Mouse (Mus musculus) urinary bladder, postnatal 25 days (tissue): ENCODE measurements around the gene Palm2.

Experiments
- DNase-seq: peaks from one replicate; pipeline ENCODE4 v3.0.0; 2022; ENCODE audit warnings: low spot score

Gene Palm2

DNA sequence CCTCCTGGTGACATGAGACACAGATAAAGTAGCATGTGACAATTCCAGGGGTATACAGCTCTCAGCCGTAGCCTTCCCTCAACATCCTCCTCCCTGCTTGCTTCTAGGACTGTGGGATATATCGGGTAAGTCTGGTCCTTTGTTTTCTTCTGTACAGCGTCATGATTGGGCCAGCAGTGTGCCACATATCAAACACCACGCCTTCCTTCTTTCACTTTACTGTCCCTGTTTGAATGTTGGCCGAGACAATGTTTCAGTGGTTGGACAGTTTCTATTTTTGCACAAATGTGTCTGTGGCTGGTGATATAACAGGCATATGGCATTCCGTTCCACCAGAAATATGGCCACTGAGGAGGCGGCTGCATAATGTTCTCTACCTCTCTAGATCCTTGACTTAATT, 188.8 kb downstream of the Palm2 start:
- no peak for DNase-seq

DNA sequence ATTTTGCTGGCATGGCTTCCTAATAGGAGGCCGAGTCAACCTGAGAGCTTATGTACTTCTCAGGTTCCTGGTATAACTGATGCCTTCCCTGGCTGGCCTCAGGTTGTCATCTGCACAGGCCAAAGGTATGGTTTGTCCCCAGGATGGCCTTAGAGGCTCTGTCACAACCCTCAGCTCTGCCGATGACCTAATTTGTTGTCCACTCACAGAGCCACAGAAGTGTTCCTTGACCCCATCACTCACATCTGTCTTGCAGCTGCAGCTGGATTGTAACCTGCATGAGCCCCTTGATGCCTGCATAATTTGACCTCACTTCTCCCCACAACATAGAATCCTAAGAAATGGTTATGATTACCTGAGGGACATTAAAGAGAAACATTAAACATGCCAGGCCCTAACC, 190.8 kb downstream of the Palm2 start:
- no peak for DNase-seq

DNA sequence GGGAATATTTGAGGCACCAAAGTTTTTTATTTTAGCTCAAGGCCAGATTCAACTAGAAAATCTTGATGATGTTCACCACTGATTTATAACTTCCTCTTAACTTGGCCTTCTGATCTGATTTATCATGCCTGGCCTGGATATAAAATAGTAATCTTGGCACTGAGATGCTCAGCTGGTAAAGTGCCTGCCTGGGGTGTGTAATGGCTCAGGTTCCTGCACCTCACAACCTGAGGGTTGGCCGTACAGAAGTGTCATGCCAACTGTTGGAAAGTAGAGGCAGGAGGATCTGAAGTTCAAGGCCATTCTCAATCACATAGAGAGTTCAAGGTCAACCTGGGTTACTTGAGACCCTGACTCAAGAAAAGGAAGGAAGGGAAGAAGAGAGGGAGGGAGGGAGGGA, 191.3 kb downstream of the Palm2 start:
- DNase-seq, result no peak

DNA sequence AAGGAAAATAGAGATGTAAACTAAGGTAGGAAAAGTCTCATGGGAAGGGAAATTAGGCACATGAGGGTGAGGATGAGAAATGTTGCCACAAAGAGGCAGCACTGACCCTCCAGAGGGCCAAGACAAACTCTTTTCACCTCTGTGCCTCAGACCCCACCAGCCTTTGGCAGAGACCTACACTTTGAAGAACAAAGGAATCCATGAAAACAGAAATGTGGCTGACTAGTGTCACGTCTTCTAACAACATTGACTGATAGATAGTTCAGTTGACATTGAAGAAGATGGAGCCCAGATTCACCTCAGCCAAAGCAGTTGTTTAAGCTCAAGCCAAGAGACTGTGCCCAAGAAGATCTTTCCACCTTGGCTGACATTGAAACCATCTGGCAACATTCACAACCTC, 191.7 kb downstream of the Palm2 start:
- no peak for DNase-seq

DNA sequence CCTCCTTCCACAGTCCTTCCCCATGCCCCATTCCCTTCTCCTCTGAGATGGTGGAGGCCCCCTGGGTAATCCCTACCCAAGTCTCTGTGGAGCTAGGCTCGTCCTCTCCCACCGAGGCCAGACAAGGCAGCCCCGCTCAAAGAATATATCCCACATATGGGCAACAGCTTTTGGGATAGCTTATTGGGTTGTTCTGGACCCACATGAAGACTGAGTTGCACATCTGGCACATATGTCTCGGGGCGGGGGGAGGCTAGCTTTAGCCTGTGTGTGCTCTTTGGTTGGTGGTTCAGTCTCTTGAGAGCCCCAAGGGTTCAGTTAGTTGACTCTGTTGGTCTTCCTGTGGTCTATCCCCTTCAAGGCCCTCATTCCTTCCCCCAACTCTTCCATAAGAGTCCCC, 192.9 kb downstream of the Palm2 start:
- DNase-seq, result no peak

DNA sequence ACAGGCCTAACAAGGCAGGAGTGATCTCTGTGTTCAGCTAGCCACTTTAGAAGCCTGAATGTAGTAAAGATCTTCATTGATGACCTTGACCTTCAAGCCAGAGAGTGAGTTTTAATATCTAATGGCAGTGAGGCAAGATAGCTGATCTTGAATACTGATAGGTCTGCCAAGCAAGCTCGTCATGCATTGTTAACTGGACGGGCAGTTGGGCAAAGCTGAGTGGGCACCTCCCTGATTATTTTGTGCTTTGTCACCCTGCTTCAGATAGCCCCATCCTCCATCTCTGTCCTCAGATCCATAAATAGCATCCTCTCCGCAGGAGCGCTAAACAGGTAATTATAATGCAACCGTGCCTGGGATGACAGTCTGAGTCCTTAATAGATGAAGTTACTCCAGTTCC, 198.3 kb downstream of the Palm2 start:
- DNase-seq, result no peak

DNA sequence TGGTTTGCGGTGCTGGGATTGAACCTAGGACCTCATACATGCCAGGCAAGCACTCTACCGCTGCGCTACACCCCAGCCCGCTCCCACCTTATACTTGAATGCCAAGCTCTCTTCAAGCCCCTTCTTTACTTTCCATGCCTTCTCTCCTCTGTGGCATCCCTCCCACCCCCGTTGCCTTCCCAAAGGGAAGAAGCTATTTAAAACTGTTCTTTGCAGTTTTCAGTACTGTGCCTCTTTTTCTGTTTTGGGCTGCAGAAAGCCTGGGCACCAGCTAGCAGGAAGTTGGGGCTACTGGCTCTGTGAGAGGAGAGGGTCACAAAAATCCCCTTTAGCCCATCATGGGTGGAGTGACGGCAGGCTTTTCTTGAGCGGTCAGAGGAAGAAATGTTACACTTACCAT, 199.0 kb downstream of the Palm2 start:
- no peak for DNase-seq

DNA sequence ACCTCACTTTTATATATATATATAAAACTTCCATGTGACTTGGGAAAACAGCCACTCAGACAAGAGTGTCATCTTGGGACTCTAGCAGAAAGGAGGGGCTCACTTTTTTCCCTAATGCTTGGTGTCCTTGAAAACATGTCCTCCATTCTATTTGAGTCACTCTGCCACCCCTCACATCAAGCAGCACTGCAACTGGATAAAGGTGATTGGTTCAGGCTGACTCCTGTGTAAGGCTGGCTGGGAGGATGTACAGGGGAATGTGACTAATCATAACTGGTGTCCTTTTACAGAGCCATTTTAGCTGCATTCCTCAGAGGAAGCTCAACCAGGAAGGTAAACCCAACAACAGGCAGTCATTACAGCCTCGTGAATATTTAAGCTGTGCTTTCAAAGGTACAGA, 200.9 kb downstream of the Palm2 start:
- no peak for DNase-seq

DNA sequence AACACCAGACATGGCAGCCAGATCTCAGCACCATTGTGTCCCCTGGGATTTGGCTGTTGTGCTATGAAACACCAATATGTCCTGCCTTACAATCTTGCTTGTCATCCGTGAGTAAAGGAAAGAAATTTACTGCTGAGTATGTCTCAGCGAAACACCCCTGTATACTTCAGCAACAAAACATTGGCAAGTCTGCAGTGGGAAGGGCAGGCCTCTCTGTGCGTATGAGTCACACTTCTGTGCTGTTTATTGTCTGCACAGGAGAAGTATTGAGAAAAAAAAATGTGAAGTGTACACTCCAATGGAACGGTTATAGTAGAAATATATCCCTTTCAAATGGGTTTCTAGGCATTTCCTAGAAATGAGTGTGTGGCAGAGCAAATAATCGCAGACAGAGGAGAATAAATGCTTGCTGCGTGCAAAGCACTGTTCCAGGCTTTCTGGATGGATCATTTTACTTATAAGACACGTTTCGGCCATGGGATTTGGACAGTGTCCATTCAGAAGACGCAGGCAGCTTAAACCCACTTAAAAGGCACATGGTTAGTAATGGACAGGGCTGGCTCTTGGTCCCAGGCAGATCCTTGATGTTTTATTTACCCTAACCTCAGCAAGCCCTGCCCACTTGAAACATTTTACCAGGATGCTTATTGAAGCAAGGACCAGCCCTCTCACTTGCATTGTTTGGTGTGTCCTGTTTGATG, 202.9 kb downstream of the Palm2 start:
- no peak for DNase-seq

DNA sequence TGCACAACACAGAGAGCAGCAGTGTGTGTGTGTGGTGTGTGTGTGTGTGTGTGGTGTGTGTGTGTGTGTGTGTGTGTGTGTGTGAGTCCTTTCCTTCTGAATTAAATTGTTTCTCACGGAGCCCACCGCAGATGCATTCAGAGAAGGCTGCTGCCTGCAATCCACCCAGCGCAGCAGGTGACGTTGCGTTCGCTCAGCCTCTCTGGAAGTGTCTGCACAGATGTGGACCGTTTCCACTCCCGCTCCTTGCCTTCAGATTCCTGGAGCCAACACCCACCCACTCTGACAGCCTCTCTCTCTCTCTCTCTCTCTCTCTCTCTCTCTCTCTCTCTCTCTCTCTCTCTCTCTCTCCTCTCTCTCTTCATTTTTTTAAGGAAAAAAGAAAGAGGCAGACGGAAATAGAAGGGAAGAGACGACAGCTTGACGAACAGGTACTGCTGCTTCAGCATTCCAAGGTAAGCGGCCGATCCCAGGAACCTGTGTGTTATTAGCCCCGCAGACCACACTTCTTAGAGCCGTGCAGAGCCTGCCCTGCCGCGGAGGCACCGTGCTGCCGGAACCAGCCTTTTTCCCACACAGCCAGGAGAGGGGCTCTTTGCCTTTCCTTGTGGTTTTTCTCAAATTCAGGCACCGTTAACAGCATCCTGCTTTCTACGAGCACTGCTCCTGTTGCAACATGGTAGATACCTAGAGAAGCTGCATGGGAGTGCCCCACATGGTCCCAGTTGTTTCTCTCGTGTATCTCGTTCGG, 203.8 kb downstream of the Palm2 start:
- no peak for DNase-seq

DNA sequence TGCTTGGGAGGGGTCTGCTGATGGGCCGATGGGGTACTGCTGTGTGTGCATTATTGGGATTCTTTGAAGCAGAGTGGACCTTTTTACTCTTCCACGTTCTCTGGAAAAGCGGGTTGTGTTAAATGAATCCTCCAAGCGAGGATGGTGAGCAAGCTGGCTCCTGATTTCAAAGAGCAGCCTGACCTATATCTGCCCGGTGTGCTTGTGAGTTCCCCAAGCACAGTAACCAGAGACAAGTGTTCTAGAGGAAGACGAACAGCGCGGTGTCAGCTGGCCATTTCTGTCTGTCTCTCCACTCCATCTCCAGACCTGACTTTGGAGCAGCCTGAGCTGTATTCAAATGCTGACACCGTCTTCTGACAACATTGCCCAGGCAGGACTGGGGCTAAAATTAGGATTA, 204.9 kb downstream of the Palm2 start:
- DNase-seq, result no peak

DNA sequence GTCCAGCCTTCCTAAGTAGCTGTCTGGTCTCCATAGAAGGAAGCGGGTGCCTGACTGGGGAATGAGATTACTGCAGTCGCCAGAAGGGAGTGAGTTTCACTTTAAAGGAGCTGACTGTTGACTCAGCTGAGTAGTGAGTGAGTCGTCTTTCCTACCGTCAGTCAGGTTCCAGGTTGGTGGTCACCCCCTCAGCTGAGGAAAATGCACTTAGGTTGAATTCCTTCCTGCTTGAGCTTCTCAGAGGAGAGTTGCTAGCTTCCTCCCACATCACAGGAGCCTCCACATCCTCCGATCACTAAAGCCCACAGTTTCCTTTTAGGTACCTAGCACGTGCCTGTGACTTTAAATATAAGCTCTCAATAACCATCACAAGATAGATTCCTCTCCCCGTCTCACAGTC, 206.2 kb downstream of the Palm2 start:
- DNase-seq, result no peak

DNA sequence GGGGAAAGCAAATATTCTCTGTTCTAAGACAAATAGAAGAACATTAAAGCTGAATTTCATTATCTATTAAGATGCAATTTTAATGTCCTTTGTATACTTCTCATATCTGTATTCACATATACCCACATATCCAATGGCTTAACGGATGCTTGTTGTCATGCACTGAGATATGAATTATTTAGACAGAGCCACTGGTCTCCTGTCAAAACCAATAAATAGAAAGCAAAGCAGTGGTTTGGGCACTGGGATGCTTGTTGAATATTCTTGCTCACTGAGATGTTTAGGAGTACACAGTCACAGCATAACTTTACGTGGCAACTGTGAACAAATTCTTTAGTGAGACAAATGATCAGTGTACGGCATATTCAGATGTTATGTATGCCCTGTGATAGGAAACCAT, 206.9 kb downstream of the Palm2 start:
- DNase-seq, result no peak

DNA sequence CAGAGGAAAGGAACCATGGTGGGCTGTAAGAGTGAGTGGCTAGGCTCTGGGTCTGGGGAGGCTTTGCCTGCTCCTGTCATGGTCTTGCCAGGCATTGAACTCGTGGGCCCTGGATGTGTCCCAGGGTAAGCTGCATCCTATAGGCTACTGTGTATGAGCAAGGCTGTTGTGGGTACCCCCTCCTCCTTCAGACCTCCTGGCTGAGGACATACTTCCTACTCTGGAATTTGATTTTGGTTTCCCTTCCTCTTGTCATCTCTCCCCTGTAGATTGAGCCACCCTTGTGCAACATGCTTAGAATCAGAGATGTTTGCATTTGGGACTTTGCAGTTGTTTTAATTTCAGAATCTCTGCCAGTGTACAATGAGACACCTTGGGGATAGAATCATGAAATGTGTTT, 216.9 kb downstream of the Palm2 start:
- no peak for DNase-seq

DNA sequence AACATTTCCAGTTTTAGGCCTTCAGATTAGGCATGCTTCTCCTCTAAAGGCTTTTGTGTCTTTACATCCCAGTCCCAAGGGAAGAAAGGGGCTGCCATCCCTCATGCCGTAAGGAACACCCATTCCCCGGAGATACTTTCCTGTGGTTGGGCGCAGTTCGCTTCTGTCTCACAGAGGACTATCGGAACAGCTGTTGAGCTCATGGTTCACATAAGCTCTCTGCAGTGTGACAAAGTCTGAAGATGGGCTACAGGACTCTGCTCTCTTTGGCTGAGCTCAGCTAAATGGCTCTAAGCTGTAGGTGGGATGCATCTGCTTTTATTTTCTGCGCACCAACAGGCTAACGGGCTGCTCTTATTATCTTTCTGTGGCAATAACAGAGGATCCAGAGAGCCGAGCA, 217.5 kb downstream of the Palm2 start:
- DNase-seq, result no peak

DNA sequence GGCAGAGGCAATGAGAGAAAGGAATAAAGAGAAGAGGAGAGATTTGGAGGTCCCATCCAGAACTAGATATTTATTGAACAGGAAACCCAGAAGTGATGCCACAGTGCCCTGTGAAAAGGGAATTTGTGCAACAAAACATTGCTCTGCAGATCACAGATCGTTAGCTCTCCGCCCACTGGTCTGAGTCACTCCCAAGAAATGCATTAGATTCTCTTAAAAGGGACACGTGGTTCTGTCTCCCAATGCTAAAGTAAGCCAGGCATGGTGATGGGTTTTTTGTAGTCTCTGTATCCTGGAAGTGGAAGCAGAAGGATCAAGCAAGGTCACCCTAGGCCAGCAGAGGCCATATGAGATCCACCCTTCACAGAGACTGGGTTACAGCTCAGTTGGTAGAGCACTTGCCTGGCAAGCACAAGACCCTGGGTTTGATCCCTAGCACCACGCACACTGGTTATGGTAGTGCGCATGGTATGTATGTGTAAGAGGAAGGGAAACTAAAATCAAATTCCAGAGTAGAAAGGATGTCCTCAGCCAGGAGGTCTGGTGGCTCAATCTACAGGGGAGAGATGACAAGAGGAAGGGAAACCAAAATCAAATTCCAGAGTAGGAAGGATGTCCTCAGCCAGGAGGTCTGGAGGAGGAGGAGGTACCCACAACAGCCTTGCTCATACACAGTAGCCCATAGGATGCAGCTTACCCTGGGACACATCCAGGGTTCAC, 218.3 kb downstream of the Palm2 start:
- no peak for DNase-seq

DNA sequence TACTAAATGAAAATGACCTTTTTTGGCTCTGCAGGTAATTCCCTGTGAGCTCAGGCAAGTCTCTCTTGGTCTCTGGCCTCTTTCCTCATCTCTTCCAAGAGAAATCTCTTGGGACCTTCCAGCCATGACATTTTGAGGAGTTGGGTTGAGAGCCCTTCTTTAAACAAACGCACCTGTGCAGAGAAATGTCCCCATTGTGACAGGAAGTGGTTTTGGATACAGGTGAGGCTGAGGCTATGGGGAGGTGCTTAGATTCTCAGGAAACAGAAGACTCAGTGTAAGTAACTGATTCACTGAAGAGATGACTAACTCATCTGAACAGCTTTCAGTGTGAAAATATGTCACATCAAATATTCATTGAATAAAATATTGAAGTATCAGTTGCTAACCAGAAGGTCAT, 221.9 kb downstream of the Palm2 start:
- no peak for DNase-seq

DNA sequence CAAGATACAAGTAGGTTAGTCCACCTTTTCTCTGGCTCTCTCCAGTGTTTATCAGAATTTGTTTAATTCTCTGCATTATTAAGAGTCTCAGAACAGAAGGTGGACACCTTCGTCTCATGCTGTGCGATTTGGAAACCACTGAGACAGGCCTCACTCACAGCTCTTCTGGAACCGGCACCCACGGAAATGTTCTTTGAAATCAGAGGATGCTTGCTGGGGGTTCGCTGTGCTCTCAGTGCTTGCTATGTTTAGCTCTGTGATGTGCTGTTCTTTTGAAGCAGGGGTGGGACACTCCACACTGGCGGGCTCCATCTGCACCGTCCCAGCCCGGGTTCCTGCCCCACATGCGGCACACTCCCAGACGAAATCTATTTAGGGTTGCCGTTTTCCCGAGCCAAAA, 222.3 kb downstream of the Palm2 start:
- DNase-seq, result no peak

DNA sequence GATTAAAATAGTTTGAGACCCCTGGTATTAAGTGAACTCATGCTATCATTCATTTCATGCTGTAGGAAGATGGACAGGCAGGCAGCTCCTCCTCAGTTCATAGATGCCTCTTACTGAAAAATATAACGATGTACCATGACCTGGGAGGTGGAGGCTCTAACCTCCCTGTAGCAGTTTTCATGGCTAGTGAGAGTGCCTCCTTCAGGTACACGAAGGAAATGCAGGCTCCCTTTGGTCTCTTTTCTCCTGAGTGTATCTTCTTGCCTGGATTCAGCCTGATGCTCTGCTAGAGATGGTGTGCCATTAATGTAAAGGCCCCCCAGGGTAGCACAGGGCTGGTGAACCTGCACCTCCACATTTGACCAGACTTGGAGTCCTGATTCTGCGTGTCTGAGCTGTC, 222.8 kb downstream of the Palm2 start:
- DNase-seq, result no peak

DNA sequence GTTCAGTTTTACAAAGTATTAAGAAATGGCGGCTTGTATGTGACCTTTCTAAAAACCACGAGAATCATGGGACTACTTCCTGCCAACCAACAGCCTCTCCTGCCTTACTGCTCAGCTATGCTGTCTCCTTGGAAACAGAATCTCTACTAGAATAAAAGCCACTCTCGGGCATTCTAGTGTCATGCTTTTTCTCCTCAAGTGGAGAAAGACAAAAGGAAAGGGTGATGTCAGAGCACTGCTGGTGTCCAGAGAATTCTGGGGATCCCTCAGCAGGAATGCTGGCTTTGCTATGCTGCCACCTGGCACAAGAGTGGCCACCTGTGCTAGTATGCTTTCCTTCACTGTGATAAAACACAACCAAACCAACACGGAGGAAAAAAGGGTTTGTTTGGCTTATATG, 226.4 kb downstream of the Palm2 start:
- DNase-seq, result no peak

DNA sequence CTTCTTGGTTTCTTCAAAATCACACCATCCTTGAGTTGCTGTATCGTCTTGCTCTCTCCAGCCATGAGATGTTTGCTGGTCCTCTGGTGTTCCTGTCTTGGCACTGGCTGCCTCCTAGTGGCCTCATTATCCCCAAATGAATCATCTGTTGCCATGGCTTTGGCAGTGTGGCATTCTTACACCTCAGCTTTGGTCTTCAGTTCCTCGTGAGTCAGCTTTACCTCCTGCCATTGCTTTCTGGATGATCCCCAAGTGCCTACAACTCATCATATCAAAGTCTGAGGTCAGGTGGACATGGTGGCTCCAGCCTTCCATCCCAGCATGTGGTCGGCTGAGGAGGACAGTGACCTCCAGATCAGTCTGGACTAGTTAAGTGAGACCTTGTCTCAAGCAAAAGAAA, 232.1 kb downstream of the Palm2 start:
- DNase-seq, result no peak

DNA sequence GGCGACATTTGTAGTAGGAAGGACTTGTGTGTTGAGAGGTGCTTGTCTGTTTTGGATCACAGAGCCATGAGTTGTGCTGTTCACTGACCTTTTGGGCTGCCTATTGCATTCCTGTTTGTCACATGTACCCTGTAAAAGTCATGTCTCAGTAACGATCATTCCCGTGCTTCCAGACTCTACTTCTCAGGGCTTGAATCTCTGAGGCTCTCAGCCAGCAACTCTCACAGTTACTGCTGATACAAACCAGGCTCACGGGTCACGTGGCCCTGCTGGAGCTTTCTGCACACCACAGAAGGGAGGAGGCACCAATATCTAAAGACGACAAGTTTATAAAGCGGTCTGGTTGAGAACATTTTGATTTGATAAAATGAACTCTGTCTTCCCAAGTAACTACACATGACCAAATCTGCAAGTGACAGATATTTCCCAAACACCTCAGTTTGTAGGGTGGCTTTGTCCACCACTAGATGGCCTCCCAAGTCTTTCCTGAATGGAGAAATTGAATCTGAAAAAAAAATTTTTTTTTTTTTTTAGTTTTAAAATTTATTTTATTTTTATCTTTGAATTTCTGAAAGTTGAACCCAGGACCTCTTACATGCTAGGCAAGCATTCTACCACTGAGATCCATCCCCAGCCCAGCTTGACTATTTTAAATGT, 236.9 kb downstream of the Palm2 start:
- peak; percentile 34 for DNase-seq

DNA sequence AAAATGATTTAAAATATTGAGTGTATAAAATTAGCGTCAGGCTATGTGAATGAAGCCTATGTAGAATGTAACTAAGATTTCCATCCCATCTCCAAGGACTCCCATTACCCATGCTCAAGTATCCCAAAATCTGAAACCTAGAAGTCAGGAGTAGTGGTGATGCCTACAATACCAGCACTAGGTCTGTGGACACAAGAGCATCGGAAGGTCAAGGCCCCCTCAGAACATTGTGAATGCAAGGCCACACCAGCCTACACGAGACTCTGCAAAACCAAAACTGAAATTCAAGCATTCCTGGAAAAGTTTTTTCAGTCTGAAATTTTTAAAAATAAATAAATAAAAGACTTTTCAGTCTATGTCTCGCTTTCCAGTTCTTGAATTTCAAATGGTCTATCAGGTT, 238.5 kb downstream of the Palm2 start:
- DNase-seq, result no peak
